Mouse (Mus musculus) intestine, embryonic 14.5 days (tissue): ENCODE measurements at regions not wholly inside any gene's neighbourhood (a gene's known extent, or its start where the extent isn't known, plus 50 kb on each side); places are given as distances from the start of the nearest gene placed in this dataset.

Source experiments
- ATAC-seq: fragments of 200-750 bp; cut with Nextera tagmentation; replicated peaks from 2 replicates; pipeline ENCODE4 v1.8.0; 2017; ENCODE audit warnings: low read depth, moderate number of reproducible peaks, moderate TSS enrichment, moderate library complexity; ENCODE audit not compliant: low FRiP score, low TSS enrichment
- DNase-seq: peaks from one replicate; pipeline ENCODE4 v3.0.0-alpha.2; 2018; ENCODE audit warnings: low spot score
- H3K27ac ChIP-seq: fragments of 300-500 bp; sonication (generic); 2 replicates; pipeline ENCODE4 v1.5.1; 2014; ENCODE audit warnings: low read depth, mild to moderate bottlenecking, control low read depth
- H3K27me3 ChIP-seq: fragments of 300-500 bp; sonication (generic); replicated peaks from 2 replicates; pipeline ENCODE4 v1.6.1; 2014; ENCODE audit warnings: low read length, control low read depth; ENCODE audit not compliant: control insufficient read depth, insufficient read depth
- H3K36me3 ChIP-seq: fragments of 300-500 bp; sonication (generic); 2 replicates; pipeline ENCODE4 v1.6.1; 2014; ENCODE audit warnings: low read length, control low read depth; ENCODE audit not compliant: control insufficient read depth, insufficient read depth
- H3K4me1 ChIP-seq: fragments of 300-500 bp; sonication (generic); replicated peaks from 2 replicates; pipeline ENCODE4 v1.6.1; 2014; ENCODE audit warnings: low read length, control low read depth, mixed read lengths; ENCODE audit not compliant: control insufficient read depth, insufficient read depth
- H3K4me2 ChIP-seq: fragments of 300-500 bp; sonication (generic); 2 replicates; pipeline ENCODE4 v1.6.1; 2014; ENCODE audit warnings: low read length
- H3K4me3 ChIP-seq: fragments of 300-500 bp; sonication (generic); 2 replicates; pipeline ENCODE4 v1.5.1; 2014; ENCODE audit warnings: low read depth, low read length, control low read depth, mixed read lengths
- H3K9ac ChIP-seq: fragments of 300-500 bp; sonication (generic); 2 replicates; pipeline ENCODE4 v1.6.1; 2014; ENCODE audit warnings: mild to moderate bottlenecking, low read length
- H3K9me3 ChIP-seq: fragments of 300-500 bp; sonication (generic); 2 replicates; pipeline ENCODE4 v1.6.1; 2016; ENCODE audit warnings: low read length, control low read depth; ENCODE audit not compliant: control insufficient read depth
- WGBS: fragments of 180-500 bp; shearing (Covaris S2); extraction: QIAGEN DNeasy Blood & Tissue Kit; methylation state at CpG from one replicate; pipeline ENCODE4 v1.1.7; 2014; 5-methylcytosine and 5-hydroxymethylcytosine counted together

- H3K4me2 ChIP-seq = no peak overlapping the region
- ATAC-seq = no peak
- no peak for DNase-seq
- H3K4me3 ChIP-seq = no peak overlapping the region
- no peak overlapping the region for H3K27ac ChIP-seq
- 81% methylated on average over 2 of the region's 2 CpGs for WGBS
- no peak overlapping the region for H3K9ac ChIP-seq
- no peaks in the 10 kb centered on the region for H3K27me3 ChIP-seq
- H3K4me1 ChIP-seq = no peaks in the 10 kb centered on the region
- H3K9me3 ChIP-seq = no peaks in the 10 kb centered on the region
- H3K36me3 ChIP-seq = no peaks in the 10 kb centered on the region
These were observed 74.4 kb upstream of the Fam204a start for GRCm38 (mm10) chr19:60300891-60301290.

GRCm38 (mm10) chr19:60290244-60290643 is 63.7 kb upstream of the Fam204a start:
- Histone ChIP-seq H3K36me3 (no peaks in the 10 kb centered on the region), H3K27me3 (no peaks in the 10 kb centered on the region), H3K9me3 (no peaks in the 10 kb centered on the region), H3K9ac (no peak overlapping the region), H3K4me2 (no peak overlapping the region), H3K4me1 (no peaks in the 10 kb centered on the region), H3K27ac (no peak overlapping the region), H3K4me3 (no peak overlapping the region)
- ATAC-seq = no peak
- WGBS = 79% methylated on average over 4 of the region's 4 CpGs
- DNase-seq = no peak

GRCm38 (mm10) chr19:60286810-60287396 is 60.4 kb upstream of the Fam204a start:
- Histone ChIP-seq H3K4me2 (no peak overlapping the region), H3K36me3 (no peaks in the 10 kb centered on the region), H3K9ac (no peak overlapping the region), H3K27ac (no peak overlapping the region), H3K27me3 (no peaks in the 10 kb centered on the region), H3K4me3 (no peak overlapping the region), H3K9me3 (no peaks in the 10 kb centered on the region), H3K4me1 (no peaks in the 10 kb centered on the region)
- ATAC-seq = no peak
- DNase-seq = no peak
- WGBS = 26% methylated on average over 6 of the region's 6 CpGs

GRCm38 (mm10) chr19:60284901-60285300 is 58.4 kb upstream of the Fam204a start:
- Histone ChIP-seq H3K27ac (no peak overlapping the region), H3K36me3 (no peaks in the 10 kb centered on the region), H3K9ac (no peak overlapping the region), H3K9me3 (no peaks in the 10 kb centered on the region), H3K27me3 (no peaks in the 10 kb centered on the region), H3K4me3 (no peak overlapping the region), H3K4me2 (no peak overlapping the region), H3K4me1 (no peaks in the 10 kb centered on the region)
- ATAC-seq (no peak), DNase-seq (no peak)
- WGBS = 73% methylated on average over 4 of the region's 4 CpGs
